Comparison of ENCODE assay signal across 24 mouse cellular contexts in the genomic region with DNA sequence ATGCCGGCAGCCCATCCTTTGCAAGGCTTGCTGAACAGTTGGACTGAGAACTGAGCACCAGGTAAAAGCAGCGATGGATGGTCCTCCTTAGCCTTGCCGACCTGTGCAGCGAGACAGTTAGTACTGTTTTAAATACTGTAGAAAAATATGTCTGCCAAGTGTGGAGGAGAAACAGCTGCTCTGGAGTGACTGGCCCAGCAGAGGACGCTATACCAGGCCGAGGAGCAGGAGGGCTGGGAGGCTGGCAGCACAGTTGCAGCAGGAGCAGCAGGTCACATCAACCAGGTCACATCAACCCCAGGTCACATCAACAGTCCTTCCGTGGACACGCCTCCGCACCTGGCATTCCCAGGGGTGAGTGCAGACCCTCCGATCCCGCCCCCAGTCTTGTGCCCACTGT. TPM values are rescaled to one million over a fixed set of nuclear protein-coding genes. Genes with fewer than 3 reads are reported as not detected.
DNase-seq lines count a peak whose midpoint lies in the region; ATAC-seq and TF ChIP-seq lines count a peak whose summit lies in the region.
"Had no signal": no experiment of that assay in that cellular context is flagged by ENCODE, and none has a peak within 500 bp of the region (broad histone marks: within the 10 kb centered on the region; RNA-seq: fewer than 3 reads in every experiment).

No protein-coding gene starts in this region.

- no peak for TF ChIP-seq EP300 in stomach, postnatal 0 days (optimal IDR thresholded peaks at IDR 0.05)

- H3K27ac ChIP-seq in embryonic facial prominence, embryonic 11.5 days (replicated peaks; ENCODE audit: low read depth, low read length) = no peak overlapping the region
- H3K27ac ChIP-seq in embryonic facial prominence, embryonic 10.5 days (replicated peaks) = no peak overlapping the region
- no peak overlapping the region for H3K27ac ChIP-seq in kidney, adult 2 months (ENCODE audit: insufficient read depth, low read depth, low read length)
- H3K27ac ChIP-seq in stomach, postnatal 0 days (replicated peaks) = no peak overlapping the region
- H3K27ac ChIP-seq: embryonic facial prominence, embryonic 15.5 days; forebrain, embryonic 12.5 days; heart, adult 2 months; heart, embryonic 15.5 days had no signal

- H3K4me1 ChIP-seq in embryonic facial prominence, embryonic 11.5 days (ENCODE audit: control insufficient read depth, insufficient read depth, low read length) = no peaks in the 10 kb centered on the region
- H3K4me1 ChIP-seq in embryonic facial prominence, embryonic 10.5 days = no peaks in the 10 kb centered on the region
- no peaks in the 10 kb centered on the region for H3K4me1 ChIP-seq in kidney, adult 2 months (ENCODE audit: control insufficient read depth, insufficient read depth, low read length)
- H3K4me1 ChIP-seq in E14TG2a.4 (replicated peaks; ENCODE audit: low read depth, low read length) = peaks cover 83% of the 10 kb centered on the region
- no peaks in the 10 kb centered on the region for H3K4me1 ChIP-seq in stomach, postnatal 0 days (replicated peaks; ENCODE audit: control insufficient read depth, insufficient read depth)
- H3K4me1 ChIP-seq: heart, embryonic 15.5 days had no signal

- no peak overlapping the region for H3K4me3 ChIP-seq in embryonic facial prominence, embryonic 11.5 days (ENCODE audit: low read depth, low read length)
- H3K4me3 ChIP-seq in embryonic facial prominence, embryonic 10.5 days = no peak overlapping the region
- no peak overlapping the region for H3K4me3 ChIP-seq in kidney, adult 2 months (ENCODE audit: insufficient read depth, low read depth, low read length)
- peak overlapping the region; percentile 52 for H3K4me3 ChIP-seq in E14TG2a.4 (replicated peaks; ENCODE audit: low read length)
- H3K4me3 ChIP-seq in stomach, postnatal 0 days (ENCODE audit: low read depth, low read length) = no peak overlapping the region
- H3K4me3 ChIP-seq: embryonic facial prominence, embryonic 15.5 days; forebrain, embryonic 12.5 days; heart, adult 2 months; heart, embryonic 15.5 days had no signal

- 0 out of 2 replicates have a peak, but pooled peaks have one; percentile 3 for TF ChIP-seq CTCF in kidney, adult 2 months (conservative IDR thresholded peaks at IDR 0.05; ENCODE audit: insufficient read depth, insufficient read length, low read depth, low read length)
- TF ChIP-seq CTCF in E14TG2a.4 (conservative IDR thresholded peaks at IDR 0.05; ENCODE audit: low read length) = peak; percentile 51
- peak; percentile 27; the same call in 1 of the 2 replicates for TF ChIP-seq CTCF in stomach, postnatal 0 days (IDR thresholded peaks at IDR 0.05; ENCODE audit: low read depth)

- ATAC-seq in embryonic facial prominence, embryonic 11.5 days (replicated peaks; ENCODE audit: insufficient number of reproducible peaks, low FRiP score, low TSS enrichment, low read depth) = 0 out of 2 replicates have a peak, but pooled peaks have one; percentile 15
- no peak for ATAC-seq in stomach, postnatal 0 days (ENCODE audit: low FRiP score, low TSS enrichment)
- ATAC-seq: CD4-positive, CD25-positive, alpha-beta regulatory T cell, adult 4 months; forebrain, postnatal 0 days; hindbrain, embryonic 16.5 days; Patski had no signal

- TF ChIP-seq POLR2A in kidney, adult 2 months (IDR thresholded peaks at IDR 0.05; ENCODE audit: low read depth, low read length) = no peak

- 86% methylated on average over 11 of the region's 11 CpGs for WGBS in embryonic facial prominence, embryonic 11.5 days
- 88% methylated on average over 11 of the region's 11 CpGs for WGBS in embryonic facial prominence, embryonic 10.5 days
- 91% methylated on average over 11 of the region's 11 CpGs for WGBS in kidney, adult 2 months
- WGBS in stomach, postnatal 0 days = 77% methylated on average over 11 of the region's 11 CpGs

- no peaks in the 10 kb centered on the region for H3K27me3 ChIP-seq in embryonic facial prominence, embryonic 11.5 days (ENCODE audit: control insufficient read depth, insufficient read depth, low read length)
- no peaks in the 10 kb centered on the region for H3K27me3 ChIP-seq in embryonic facial prominence, embryonic 10.5 days (replicated peaks; ENCODE audit: low read depth, poor library complexity, severe bottlenecking)
- no peaks in the 10 kb centered on the region for H3K27me3 ChIP-seq in kidney, adult 2 months (replicated peaks; ENCODE audit: control insufficient read depth, insufficient read depth, low read length)
- H3K27me3 ChIP-seq in E14TG2a.4 (ENCODE audit: insufficient read depth, low read length) = no peaks in the 10 kb centered on the region
- no peaks in the 10 kb centered on the region for H3K27me3 ChIP-seq in stomach, postnatal 0 days (ENCODE audit: control insufficient read depth, insufficient read depth, low read length)
- H3K27me3 ChIP-seq: embryonic facial prominence, embryonic 15.5 days; forebrain, embryonic 12.5 days; heart, embryonic 15.5 days; Patski had no signal

- H3K4me2 ChIP-seq in embryonic facial prominence, embryonic 11.5 days (ENCODE audit: low read depth, low read length) = no peak overlapping the region
- no peak overlapping the region for H3K4me2 ChIP-seq in stomach, postnatal 0 days (replicated peaks; ENCODE audit: low read depth)
- H3K4me2 ChIP-seq: embryonic facial prominence, embryonic 15.5 days; forebrain, embryonic 12.5 days; heart, embryonic 11.5 days; heart, embryonic 15.5 days had no signal

- no peak for DNase-seq in embryonic facial prominence, embryonic 11.5 days (ENCODE audit: low spot score)
- DNase-seq in embryonic facial prominence, embryonic 10.5 days (ENCODE audit: low spot score) = no peak
- no peak for DNase-seq in kidney, adult 2 months
- DNase-seq in kidney, postnatal 4 days = no peak
- DNase-seq in stomach, postnatal 0 days (ENCODE audit: low spot score) = no peak
- DNase-seq in thymus, postnatal 25 days = no peak
- DNase-seq: adrenal gland, adult 2 months; adrenal gland, postnatal 25 days; B cell, adult 2 months; cerebellum, adult 18-20 months; cerebellum, adult 9-11 months; cerebellum, postnatal 36 days; forebrain, postnatal 0 days; gastrocnemius, postnatal 14 days; heart, postnatal 14 days had no signal

- peaks cover 13% of the 10 kb centered on the region for H3K36me3 ChIP-seq in embryonic facial prominence, embryonic 11.5 days (replicated peaks; ENCODE audit: control insufficient read depth, insufficient read depth, low read depth, low read length)
- peaks cover 75% of the 10 kb centered on the region for H3K36me3 ChIP-seq in embryonic facial prominence, embryonic 10.5 days (replicated peaks)
- no peaks in the 10 kb centered on the region for H3K36me3 ChIP-seq in kidney, adult 2 months (ENCODE audit: control insufficient read depth, insufficient read depth, low read length)
- peaks cover 54% of the 10 kb centered on the region for H3K36me3 ChIP-seq in E14TG2a.4 (ENCODE audit: insufficient read depth, low read length)
- H3K36me3 ChIP-seq in stomach, postnatal 0 days (ENCODE audit: control insufficient read depth, insufficient read depth, low read length) = peaks cover 8% of the 10 kb centered on the region; the same call in 1 of the 2 replicates

- no peaks in the 10 kb centered on the region for H3K9me3 ChIP-seq in embryonic facial prominence, embryonic 11.5 days (replicated peaks; ENCODE audit: control insufficient read depth, low read length)
- no peaks in the 10 kb centered on the region for H3K9me3 ChIP-seq in embryonic facial prominence, embryonic 10.5 days
- H3K9me3 ChIP-seq in E14TG2a.4 (ENCODE audit: low read length) = no peaks in the 10 kb centered on the region
- no peaks in the 10 kb centered on the region for H3K9me3 ChIP-seq in stomach, postnatal 0 days (ENCODE audit: control insufficient read depth, low read length)
- H3K9me3 ChIP-seq: embryonic facial prominence, embryonic 15.5 days; forebrain, embryonic 12.5 days; heart, embryonic 15.5 days had no signal

- no peak overlapping the region for H3K9ac ChIP-seq in embryonic facial prominence, embryonic 11.5 days (replicated peaks; ENCODE audit: low read length)
- H3K9ac ChIP-seq in stomach, postnatal 0 days (ENCODE audit: low read length) = no peak overlapping the region
- H3K9ac ChIP-seq: embryonic facial prominence, embryonic 15.5 days; forebrain, embryonic 12.5 days; forebrain, postnatal 0 days; heart, embryonic 15.5 days had no signal

RNA-seq across cellular contexts. Expression of gene Kctd15, which starts 16.7 kb away (rescaled TPM):
- 20.7 and 27.6 TPM in 2 replicates for polyA plus RNA-seq in embryonic facial prominence, embryonic 11.5 days (2014; fragmentation: Nextera tagmentation; extraction: Ambion mirVana)
- polyA plus RNA-seq in embryonic facial prominence, embryonic 10.5 days (2016; fragmentation: Nextera tagmentation; extraction: Ambion mirVana) = 61.1 and 63.8 TPM in 2 replicates
- 18.3 and 19.8 TPM in 2 replicates for polyA plus RNA-seq in kidney, adult 2 months (2012; rRNA removed)
- 17.5 and 17.9 TPM in 2 replicates for polyA plus RNA-seq in stomach, postnatal 0 days (2015; fragmentation: Nextera tagmentation; extraction: Ambion mirVana)
- polyA plus RNA-seq: CD4-positive, CD25-positive, alpha-beta regulatory T cell, adult 4 months had no signal
